Mouse (Mus musculus): ENCODE results near the gene Amfr. TPM values are rescaled to one million over a fixed set of nuclear protein-coding genes. Genes with fewer than 3 reads are reported as not detected.

Gene Amfr
- polyA plus RNA-seq, 1 experiment from 2014 or later, result 42.6 TPM

DNA sequence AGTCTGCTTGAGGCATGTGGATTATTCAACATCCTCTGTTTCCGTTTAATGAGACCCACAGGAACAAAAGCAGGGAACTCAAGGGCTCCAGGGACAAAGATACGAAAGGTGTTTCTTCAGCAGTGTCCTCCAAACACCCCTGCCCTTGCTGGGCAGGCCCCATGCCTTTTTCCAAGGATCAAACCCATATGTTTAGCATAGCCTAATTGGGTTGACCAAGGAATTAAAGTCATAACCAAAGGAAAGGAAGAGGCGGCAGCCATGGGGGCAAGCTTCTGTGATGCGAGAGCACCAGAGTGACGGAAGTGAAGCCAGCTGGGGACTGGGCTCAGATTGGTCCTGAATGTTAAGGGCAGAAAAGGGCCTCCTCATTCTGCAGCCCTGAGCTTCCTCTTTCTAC, 40.4 kb downstream of the Amfr start:
- H3K27ac ChIP-seq (replicated peaks), result no peak overlapping the region
- TF ChIP-seq CTCF (IDR thresholded peaks at IDR 0.05; ENCODE audit: low read depth) (no peak), EP300 (optimal IDR thresholded peaks at IDR 0.05) (no peak)
- 95% methylated on average over 5 of the region's 5 CpGs for WGBS

DNA sequence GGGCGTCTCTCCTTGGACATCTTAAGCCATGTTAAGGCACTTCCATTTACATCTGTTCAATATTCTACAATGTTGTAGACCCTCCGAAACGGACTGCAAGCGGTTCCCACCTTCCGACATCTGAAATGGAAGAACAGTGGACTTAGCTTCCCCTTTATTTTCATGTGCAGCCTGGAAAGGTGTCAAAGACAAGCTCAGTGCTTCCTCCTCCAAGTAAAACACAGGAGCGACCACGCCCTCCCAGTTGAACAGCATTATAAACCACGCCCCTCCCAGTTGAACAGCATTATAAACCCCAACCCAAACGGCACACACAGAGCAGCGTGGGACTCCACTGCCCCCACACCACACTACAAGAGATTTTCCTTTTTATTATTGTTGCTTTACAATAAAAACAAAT, 41.2 kb downstream of the Amfr start:
- Histone ChIP-seq H3K4me3 (ENCODE audit: low read depth, low read length) (no peak overlapping the region), H3K9me3 (ENCODE audit: control insufficient read depth, low read length) (no peaks in the 10 kb centered on the region), H3K4me1 (replicated peaks; ENCODE audit: control insufficient read depth, insufficient read depth) (no peaks in the 10 kb centered on the region), H3K27ac (replicated peaks) (no peak overlapping the region), H3K36me3 (ENCODE audit: control insufficient read depth, insufficient read depth, low read length) (peaks cover 31% of the 10 kb centered on the region), H3K27me3 (ENCODE audit: control insufficient read depth, insufficient read depth, low read length) (no peaks in the 10 kb centered on the region), H3K9ac (ENCODE audit: low read length) (no peak overlapping the region), H3K4me2 (replicated peaks; ENCODE audit: low read depth) (no peak overlapping the region)
- ATAC-seq (ENCODE audit: low FRiP score, low TSS enrichment), result no peak
- no peak for DNase-seq (ENCODE audit: low spot score)
- TF ChIP-seq CTCF (IDR thresholded peaks at IDR 0.05; ENCODE audit: low read depth), result no peak
- no peak for TF ChIP-seq EP300 (optimal IDR thresholded peaks at IDR 0.05)
- 79% methylated on average over 10 of the region's 10 CpGs for WGBS

More for the DNA sequence above, 40.4 kb downstream of the Amfr start:
- H3K9ac ChIP-seq (ENCODE audit: low read length), result no peak overlapping the region
- H3K9me3 ChIP-seq (ENCODE audit: control insufficient read depth, low read length), result no peaks in the 10 kb centered on the region
- no peak for DNase-seq (ENCODE audit: low spot score)
- no peak overlapping the region for H3K4me2 ChIP-seq (replicated peaks; ENCODE audit: low read depth)
- no peak overlapping the region for H3K4me3 ChIP-seq (ENCODE audit: low read depth, low read length)
- no peak for ATAC-seq (ENCODE audit: low FRiP score, low TSS enrichment)
- H3K4me1 ChIP-seq (replicated peaks; ENCODE audit: control insufficient read depth, insufficient read depth), result no peaks in the 10 kb centered on the region
- H3K27me3 ChIP-seq (ENCODE audit: control insufficient read depth, insufficient read depth, low read length), result no peaks in the 10 kb centered on the region
- peaks cover 33% of the 10 kb centered on the region for H3K36me3 ChIP-seq (ENCODE audit: control insufficient read depth, insufficient read depth, low read length)

DNA sequence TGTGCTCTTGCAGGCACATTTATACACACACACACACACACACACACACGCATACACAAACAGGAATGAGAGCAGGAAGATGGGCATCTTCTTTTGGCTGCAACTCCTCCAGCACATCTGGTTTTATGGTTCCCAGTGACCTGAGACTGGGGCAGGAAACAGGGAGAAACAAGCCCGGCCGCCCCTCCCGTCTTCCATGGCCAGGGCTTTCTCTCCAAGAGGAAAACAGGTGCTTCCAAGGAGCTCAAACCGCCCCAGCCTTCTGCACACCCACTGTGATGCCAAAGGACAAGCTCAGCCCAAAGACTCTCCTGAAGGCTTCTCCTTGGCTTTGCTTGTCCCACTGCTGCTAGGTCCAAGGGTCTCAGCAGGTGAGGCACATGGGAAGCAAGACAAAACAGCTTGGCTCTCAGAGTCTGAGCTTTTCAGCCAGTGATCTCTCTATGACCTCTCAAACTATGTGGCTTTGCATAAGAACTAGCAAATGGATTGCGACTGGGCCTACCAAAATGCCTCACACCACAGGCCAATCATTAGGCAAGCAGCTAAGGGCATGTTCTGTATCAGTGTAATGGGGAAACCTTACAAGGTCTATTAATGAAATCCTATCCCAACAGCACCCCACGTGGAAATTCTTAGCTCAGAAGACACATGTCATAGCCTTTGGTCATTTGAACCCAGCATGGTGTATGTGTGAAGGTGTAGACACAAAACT, 42.9 kb downstream of the Amfr start:
- WGBS, result 69% methylated on average over 7 of the region's 7 CpGs
- no peak for ATAC-seq (ENCODE audit: low FRiP score, low TSS enrichment)

DNA sequence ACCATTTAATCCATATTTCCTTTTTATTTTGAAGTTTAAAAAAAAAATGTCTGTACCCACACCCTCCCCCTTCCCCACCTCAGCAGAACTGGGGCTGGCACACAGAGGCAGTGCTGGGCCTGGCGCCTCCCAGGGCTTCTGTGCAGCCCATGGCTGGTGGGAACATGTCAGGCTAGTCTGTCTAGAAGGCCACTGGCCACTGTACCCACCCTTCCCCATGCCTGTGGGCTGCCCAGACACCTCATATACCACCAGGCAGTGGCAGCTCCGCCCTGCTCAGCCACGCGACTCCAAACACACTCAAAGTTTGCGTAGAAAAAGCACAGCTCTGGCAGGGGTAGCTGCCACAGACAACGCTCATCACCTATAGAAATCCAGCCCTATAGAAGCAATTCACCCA, 44.3 kb downstream of the Amfr start:
- Histone ChIP-seq H3K9me3 (ENCODE audit: control insufficient read depth, low read length) (no peaks in the 10 kb centered on the region), H3K4me1 (replicated peaks; ENCODE audit: control insufficient read depth, insufficient read depth) (no peaks in the 10 kb centered on the region), H3K4me2 (replicated peaks; ENCODE audit: low read depth) (no peak overlapping the region), H3K36me3 (ENCODE audit: control insufficient read depth, insufficient read depth, low read length) (peaks cover 12% of the 10 kb centered on the region), H3K9ac (ENCODE audit: low read length) (no peak overlapping the region), H3K27me3 (ENCODE audit: control insufficient read depth, insufficient read depth, low read length) (no peaks in the 10 kb centered on the region), H3K4me3 (ENCODE audit: low read depth, low read length) (no peak overlapping the region), H3K27ac (replicated peaks) (no peak overlapping the region)
- TF ChIP-seq CTCF (IDR thresholded peaks at IDR 0.05; ENCODE audit: low read depth) (no peak), EP300 (optimal IDR thresholded peaks at IDR 0.05) (no peak)
- DNase-seq (ENCODE audit: low spot score) (no peak), ATAC-seq (ENCODE audit: low FRiP score, low TSS enrichment) (peak; percentile 16; the same call in 1 of the 2 replicates)
- 57% methylated on average over 6 of the region's 6 CpGs for WGBS

More for the DNA sequence above, 42.9 kb downstream of the Amfr start:
- Histone ChIP-seq H3K4me3 (ENCODE audit: low read depth, low read length) (no peak overlapping the region), H3K4me2 (replicated peaks; ENCODE audit: low read depth) (no peak overlapping the region), H3K9me3 (ENCODE audit: control insufficient read depth, low read length) (no peaks in the 10 kb centered on the region), H3K27ac (replicated peaks) (no peak overlapping the region), H3K4me1 (replicated peaks; ENCODE audit: control insufficient read depth, insufficient read depth) (no peaks in the 10 kb centered on the region), H3K36me3 (ENCODE audit: control insufficient read depth, insufficient read depth, low read length) (peaks cover 24% of the 10 kb centered on the region), H3K27me3 (ENCODE audit: control insufficient read depth, insufficient read depth, low read length) (no peaks in the 10 kb centered on the region), H3K9ac (ENCODE audit: low read length) (no peak overlapping the region)
- no peak for TF ChIP-seq CTCF (IDR thresholded peaks at IDR 0.05; ENCODE audit: low read depth)
- DNase-seq (ENCODE audit: low spot score), result no peak

DNA sequence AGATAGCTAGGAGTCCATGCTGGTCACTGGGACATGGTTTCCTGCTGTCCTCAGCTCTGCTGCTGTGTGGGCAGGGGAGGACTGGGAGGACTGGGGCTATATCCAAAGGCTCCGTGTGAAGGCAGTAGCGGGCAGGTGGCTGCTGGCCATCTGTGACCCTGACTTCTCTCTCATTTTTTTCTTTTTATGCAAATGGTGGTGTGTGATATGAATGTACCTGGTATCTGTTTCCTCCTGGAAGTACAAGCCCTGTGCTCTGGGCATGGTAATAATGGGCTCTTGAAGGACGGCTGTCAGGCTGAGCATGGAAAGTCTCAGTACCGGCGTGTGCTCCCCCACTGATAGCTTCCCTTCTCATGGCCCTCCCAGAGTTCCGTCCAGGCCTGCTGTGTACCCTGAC, 51.7 kb downstream of the Amfr start:
- DNase-seq (ENCODE audit: low spot score) (no peak), ATAC-seq (ENCODE audit: low FRiP score, low TSS enrichment) (no peak)
- Histone ChIP-seq H3K4me2 (replicated peaks; ENCODE audit: low read depth) (no peak overlapping the region), H3K27ac (replicated peaks) (no peak overlapping the region), H3K36me3 (ENCODE audit: control insufficient read depth, insufficient read depth, low read length) (no peaks in the 10 kb centered on the region), H3K4me3 (ENCODE audit: low read depth, low read length) (no peak overlapping the region), H3K9me3 (ENCODE audit: control insufficient read depth, low read length) (no peaks in the 10 kb centered on the region), H3K27me3 (ENCODE audit: control insufficient read depth, insufficient read depth, low read length) (no peaks in the 10 kb centered on the region), H3K4me1 (replicated peaks; ENCODE audit: control insufficient read depth, insufficient read depth) (no peaks in the 10 kb centered on the region), H3K9ac (ENCODE audit: low read length) (no peak overlapping the region)
- 88% methylated on average over 6 of the region's 6 CpGs for WGBS
- TF ChIP-seq CTCF (IDR thresholded peaks at IDR 0.05; ENCODE audit: low read depth), result no peak
- no peak for TF ChIP-seq EP300 (optimal IDR thresholded peaks at IDR 0.05)

DNA sequence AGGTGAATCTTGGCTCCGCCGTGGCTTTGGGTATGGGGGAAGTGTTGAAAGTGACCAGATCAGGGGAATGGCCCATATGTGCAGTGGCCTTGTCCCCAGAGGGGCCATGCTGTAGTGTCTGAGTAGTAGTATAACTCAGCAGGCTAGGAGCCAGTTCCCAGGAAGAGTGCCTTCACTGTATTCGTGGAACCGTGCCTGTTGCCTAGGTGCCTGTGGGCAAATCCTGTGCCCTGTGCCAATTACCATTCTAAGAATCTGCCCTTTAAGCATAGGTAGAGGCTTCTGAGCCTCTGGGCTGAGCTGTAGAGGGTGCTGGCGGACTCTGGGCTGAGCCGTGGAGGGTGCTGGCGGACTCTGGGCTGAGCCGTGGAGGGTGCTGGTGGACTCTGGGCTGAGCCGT, 54.2 kb downstream of the Amfr start:
- WGBS, result 86% methylated on average over 9 of the region's 9 CpGs
- DNase-seq (ENCODE audit: low spot score) (no peak), ATAC-seq (ENCODE audit: low FRiP score, low TSS enrichment) (no peak)
- TF ChIP-seq EP300 (optimal IDR thresholded peaks at IDR 0.05) (no peak), CTCF (IDR thresholded peaks at IDR 0.05; ENCODE audit: low read depth) (no peak)
- H3K9ac ChIP-seq (ENCODE audit: low read length), result no peak overlapping the region
- no peaks in the 10 kb centered on the region for H3K9me3 ChIP-seq (ENCODE audit: control insufficient read depth, low read length)
- H3K27me3 ChIP-seq (ENCODE audit: control insufficient read depth, insufficient read depth, low read length), result no peaks in the 10 kb centered on the region
- no peak overlapping the region for H3K4me2 ChIP-seq (replicated peaks; ENCODE audit: low read depth)
- H3K4me1 ChIP-seq (replicated peaks; ENCODE audit: control insufficient read depth, insufficient read depth), result no peaks in the 10 kb centered on the region
- no peak overlapping the region for H3K4me3 ChIP-seq (ENCODE audit: low read depth, low read length)
- no peak overlapping the region for H3K27ac ChIP-seq (replicated peaks)
- H3K36me3 ChIP-seq (ENCODE audit: control insufficient read depth, insufficient read depth, low read length), result 0 out of 2 replicates have a peak, but pooled peaks cover 2% of the 10 kb centered on the region

All from stomach, postnatal 0 days (tissue).